Mouse (Mus musculus) gastrocnemius, postnatal 25 days (tissue): ENCODE results near the gene Fam193a. TPM values are rescaled to one million over a fixed set of nuclear protein-coding genes. Genes with fewer than 3 reads are reported as not detected.

Source experiments
- DNase-seq: peaks from one replicate; pipeline ENCODE4 v3.0.0; 2022
- total RNA-seq, 2 experiments: library from RNA; stranded (reverse); gene quantifications; 1 replicate in 1 of 2; 2 replicates in 1 of 2; pipeline ENCODE4 v1.2.3; 2021

The Fam193a gene
- total RNA-seq, 2 experiments from 2014 or later, result 12.6 to 13.0 TPM

- DNase-seq, result no peak
These were observed 151.6 kb downstream of the Fam193a start for GRCm38 (mm10) chr5:34521337-34521736.

- no peak for DNase-seq
These were observed 154.3 kb downstream of the Fam193a start for GRCm38 (mm10) chr5:34523958-34524485.

DNA sequence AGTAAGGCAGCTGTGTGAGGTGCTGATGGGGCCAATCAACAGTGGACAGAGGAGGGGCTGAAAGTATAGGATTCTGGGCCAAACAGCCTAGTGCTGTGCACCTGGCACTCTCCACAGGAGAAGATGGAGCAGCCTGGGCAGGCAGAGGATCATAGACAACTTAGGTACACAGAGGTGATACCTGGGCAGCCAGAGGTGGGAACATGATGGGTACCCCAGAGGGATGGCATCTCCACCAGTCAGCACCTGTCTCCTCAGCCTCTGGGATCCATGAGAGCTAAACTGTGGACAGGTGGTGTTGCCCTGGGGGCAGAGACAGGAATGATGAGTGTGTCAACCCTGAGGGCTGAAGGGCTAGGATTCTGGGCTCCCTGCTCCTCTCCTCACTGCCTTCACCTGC lies 154.8 kb downstream of the Fam193a start:
- DNase-seq, result no peak

- DNase-seq, result peak; percentile 96
These were observed 156.1 kb downstream of the Fam193a start, which contains the start of gene Sh3bp2 for GRCm38 (mm10) chr5:34525663-34526476. Gene Sh3bp2 (plus strand): TSS chr5:34525838.

DNA sequence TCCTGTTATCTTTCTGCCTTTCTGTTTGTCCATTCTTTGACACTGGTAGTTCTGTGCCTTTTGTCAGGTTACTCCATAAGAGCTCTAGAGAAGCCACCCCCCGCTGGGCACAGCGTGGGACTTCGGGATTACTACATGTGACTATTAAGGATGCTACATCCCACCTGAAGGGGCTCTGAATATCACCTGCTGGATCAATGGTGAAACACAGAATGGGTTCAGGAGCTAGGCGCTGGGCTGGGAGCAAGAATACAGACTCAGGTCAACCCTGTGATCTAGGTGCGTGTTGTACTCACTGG lies 156.7 kb downstream of the Fam193a start:
- DNase-seq, result no peak

- DNase-seq, result no peak
These were observed 157.6 kb downstream of the Fam193a start for GRCm38 (mm10) chr5:34527352-34527751.

DNA sequence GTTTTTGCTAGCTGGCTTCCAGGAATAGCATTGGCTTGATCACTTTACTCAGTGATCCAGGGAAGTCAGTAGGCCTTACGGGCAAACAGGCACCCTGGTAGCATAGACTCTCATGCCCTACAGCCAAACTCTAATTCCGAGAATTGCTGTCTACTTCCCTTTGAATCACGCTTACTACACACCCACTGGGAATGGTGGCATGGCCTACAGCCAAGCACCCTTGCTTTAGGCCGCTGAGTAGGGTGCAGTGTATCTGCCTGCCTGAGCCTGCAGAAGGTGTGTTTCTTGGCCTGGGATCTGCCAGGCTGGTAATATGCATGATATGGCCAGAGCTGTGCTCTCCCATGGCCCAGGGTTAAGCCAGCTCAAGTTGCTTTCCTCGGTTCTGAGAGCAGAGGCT lies 159.0 kb downstream of the Fam193a start:
- DNase-seq, result no peak

- DNase-seq, result no peak
These were observed 160.4 kb downstream of the Fam193a start for GRCm38 (mm10) chr5:34530116-34530515.

DNA sequence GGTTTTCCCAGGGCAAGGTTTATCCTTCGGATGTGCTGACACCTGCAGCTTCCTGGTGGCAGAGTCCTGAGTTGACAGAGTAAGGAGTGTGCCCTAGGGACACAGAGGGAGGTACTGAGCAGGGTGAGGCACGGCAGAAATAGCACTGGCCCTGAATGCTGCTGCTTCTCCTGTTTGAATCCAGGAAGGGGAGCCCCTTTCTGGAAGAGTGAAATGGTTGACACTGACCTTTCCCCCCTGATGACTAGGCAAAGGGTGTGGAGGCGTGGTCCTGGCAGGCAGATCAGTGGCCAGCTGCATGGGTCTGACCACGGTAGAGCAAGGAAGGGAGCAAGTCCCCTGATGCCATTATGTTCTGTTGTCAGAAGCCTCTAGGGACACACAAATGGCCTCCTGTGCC lies 161.0 kb downstream of the Fam193a start:
- DNase-seq, result no peak

GRCm38 (mm10) chr5:34533066-34533465 lies 163.3 kb downstream of the Fam193a start:
- DNase-seq, result no peak

DNA sequence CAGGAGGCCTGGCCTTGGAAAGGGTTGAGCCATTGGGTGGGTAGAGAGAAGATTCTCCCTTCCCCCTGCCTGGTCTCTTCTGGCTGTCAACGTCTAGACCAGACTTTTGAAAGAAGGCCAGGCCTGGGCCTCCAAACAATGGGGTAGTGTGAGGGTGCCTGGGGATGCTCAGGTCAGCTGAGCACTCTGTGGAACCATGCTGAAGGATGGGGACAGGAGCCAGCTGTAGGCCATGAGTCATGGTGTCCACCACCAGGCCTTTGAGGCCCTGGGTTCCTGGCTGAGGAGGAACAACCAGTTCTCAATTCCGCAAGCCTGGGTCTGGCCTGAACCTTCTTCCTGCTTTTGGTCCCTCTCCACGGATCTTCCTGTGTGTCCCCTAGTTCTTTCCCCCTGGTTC lies 164.1 kb downstream of the Fam193a start:
- no peak for DNase-seq

DNA sequence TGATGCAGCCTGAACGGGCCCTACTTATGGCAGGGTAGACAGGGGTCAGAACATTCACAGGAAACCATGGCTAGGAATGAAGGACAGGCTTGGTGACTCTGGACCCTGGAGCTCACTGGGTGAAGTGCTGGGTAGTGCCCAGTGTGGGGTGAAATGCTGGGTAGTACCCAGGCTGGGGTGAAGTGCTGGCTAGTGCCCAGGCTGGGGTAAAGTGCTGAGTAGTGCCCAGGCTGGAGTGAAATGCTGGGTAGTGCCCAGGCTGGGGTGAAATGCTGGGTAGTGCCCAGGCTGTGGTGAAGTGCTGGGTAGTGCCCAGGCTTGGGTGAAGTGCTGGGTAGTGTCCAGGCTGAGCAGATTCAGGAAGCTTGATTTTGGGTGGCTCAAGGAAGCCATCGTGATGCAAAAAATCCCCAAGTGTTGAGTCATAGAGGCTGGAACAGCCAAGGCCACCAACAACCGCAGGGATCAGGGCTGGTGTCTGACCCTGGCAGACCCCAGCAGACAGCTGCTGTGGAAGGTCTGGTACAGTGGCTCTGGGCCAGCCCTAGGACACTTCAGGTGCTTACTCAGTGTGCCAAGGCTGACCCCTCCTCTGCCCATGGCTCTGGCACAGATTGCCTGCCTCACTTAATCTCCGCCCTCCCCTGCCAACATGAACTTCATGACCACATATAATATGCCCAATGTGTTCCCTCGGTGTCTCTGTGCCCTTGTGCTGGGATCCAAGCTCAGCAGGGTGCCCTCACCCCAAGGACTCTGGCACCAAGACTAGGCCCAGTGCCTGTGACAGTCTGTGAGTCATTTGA lies 165.2 kb downstream of the Fam193a start:
- peak; percentile 50 for DNase-seq

DNA sequence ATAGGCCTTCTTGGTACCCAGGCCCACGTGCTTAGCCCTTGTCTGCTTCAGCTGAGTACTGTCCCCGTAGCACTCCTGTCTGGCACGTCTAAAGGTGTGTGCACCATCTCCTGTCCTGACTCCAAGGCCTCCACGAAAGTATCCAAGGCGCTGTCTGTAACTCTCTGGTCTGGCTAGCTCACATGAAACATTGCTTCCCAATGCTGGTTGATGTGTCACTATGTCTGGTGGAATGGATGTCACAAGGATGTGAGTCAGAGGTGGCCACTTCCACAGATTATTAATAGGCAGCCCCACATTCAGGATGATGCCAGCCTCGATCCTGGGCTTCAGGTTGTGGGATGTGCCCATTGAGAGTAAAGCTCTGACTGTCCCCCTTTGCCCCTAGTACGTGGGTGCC lies 166.1 kb downstream of the Fam193a start:
- no peak for DNase-seq

Other genes with a start within 250 kb of the Fam193a start
- under 1 TPM in 1 of 2 experiments, not detected in 1; 0.87 TPM for gene Poln, start 200.5 kb upstream of the Fam193a start, total RNA-seq
- gene Haus3, start 200.4 kb upstream of the Fam193a start, total RNA-seq, result 1 to 10 TPM; 3.4 to 3.7 TPM
- gene Mxd4, start 182.2 kb upstream of the Fam193a start, total RNA-seq, result 10 to 100 TPM; 27.2 to 43.3 TPM
- under 1 TPM; 0.20 to 0.48 TPM for gene Zfyve28, start 81.5 kb upstream of the Fam193a start, total RNA-seq
- not detected for gene Cfap99, start 81.3 kb upstream of the Fam193a start, total RNA-seq
- gene Rnf4, start 33.6 kb upstream of the Fam193a start, total RNA-seq, result 10 to 100 TPM; 16.6 to 20.0 TPM
- 1 to 10 TPM; 2.1 to 2.3 TPM for gene Tnip2, start 144.1 kb downstream of the Fam193a start, total RNA-seq
- 1 to 10 TPM; 1.1 to 1.2 TPM for gene Sh3bp2, start 155.9 kb downstream of the Fam193a start, total RNA-seq
- 10 to 100 TPM; 61.8 to 68.6 TPM for gene Add1, start 203.7 kb downstream of the Fam193a start, total RNA-seq